Mouse (Mus musculus): ENCODE results near the gene Suclg1. TPM values are rescaled to one million over a fixed set of nuclear protein-coding genes. Genes with fewer than 3 reads are reported as not detected.

Suclg1 gene
- polyA plus RNA-seq (2014; fragmentation: Illumina TruSeq; extraction: RNeasy Lipid Tissue Mini Kit (QIAGEN cat#74804); ENCODE audit: low read depth, low replicate concordance), result 135 TPM

DNA sequence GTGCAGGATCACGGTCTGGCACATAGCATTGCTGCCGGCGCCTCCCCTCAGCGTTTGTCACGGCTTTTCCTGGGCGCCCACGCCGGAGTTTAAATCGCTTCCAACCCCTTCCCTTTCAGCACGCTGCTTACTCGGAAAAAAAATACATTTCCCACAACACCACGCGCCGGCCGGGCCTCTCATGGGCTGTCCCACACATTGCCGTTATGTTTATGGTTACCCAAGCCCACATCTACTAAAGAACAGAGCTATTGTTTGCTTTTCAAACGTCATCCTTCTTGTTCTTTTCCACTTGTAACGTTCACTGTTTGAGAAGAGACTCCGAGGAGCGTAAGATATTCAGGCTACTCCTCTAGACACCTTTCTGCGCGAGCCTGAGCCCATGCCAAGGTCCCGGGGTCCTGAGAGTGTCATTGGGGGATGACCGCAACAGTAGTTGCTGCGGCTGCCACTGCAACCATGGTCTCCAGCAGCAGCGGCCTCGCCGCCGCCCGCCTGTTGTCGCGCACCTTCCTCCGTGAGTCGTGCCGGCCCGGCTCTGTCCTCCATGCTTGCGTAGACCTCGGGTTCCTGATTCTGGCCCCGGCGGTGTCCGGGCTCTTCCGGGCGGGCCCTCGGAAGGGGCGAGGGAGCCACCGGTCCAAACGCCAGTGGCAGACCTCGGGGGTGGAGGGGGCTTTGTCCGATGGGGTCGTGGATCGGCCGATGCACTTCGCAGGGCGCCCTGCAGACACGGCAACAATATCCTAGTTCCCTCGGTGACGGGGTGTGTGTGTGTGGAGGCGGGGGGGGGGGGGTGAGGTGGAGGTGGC is at the start of gene Suclg1:
Suclg1 (plus strand) TSS at position 146 of the 812 bp plus-strand sequence.

DNA sequence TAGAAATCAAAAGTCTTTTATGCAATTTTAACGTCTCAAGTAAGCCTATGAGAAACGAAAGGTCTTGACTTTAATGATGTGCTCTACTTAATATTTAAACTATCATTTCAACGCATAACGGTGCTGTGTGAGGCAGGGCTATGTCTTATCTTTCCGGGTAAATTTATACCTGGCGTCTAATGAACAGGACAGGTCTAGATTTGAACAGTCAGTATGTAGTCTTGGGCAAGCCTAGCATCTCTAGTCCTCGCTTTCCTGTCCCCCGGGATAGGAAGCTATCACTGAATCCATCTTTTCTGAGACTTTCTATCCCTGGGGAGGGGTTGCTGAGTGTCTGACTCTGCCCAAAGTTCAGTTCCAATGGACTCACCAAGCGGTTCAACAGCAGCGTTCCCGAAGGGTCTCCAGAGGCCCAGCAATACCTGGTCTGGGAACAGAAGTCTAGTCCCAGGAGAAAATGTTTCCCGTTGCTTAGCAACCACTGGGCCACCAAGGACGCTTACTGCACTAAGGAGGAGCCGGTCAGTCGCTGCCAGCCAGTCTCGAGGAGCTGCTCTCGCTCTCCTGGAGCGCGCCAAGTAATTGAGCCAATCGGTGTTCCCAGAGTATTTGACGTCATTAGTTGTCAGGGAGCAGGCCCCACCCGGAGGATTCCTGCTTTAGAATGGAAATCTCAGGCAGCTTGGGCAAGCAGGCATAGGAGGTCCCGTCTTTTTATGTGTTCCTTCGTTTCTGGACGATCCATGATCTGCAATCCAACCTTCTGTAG is 26.8 kb upstream of the Suclg1 start, which contains the start of gene Dnah6:
Dnah6 (minus strand) TSS at position 463 of the 769 bp plus-strand sequence.

Other genes with a start within 250 kb of the Suclg1 start
- 27.9 TPM for gene Dnah6, start 26.7 kb upstream of the Suclg1 start, polyA plus RNA-seq (2014; fragmentation: Illumina TruSeq; extraction: RNeasy Lipid Tissue Mini Kit (QIAGEN cat#74804); ENCODE audit: low read depth, low replicate concordance)
- gene 4931417E11Rik, start 221.3 kb downstream of the Suclg1 start, polyA plus RNA-seq (2014; fragmentation: Illumina TruSeq; extraction: RNeasy Lipid Tissue Mini Kit (QIAGEN cat#74804); ENCODE audit: low read depth, low replicate concordance), result 98.7 TPM